Mouse (Mus musculus): ENCODE results near the gene Tbc1d19.
A peak's percentile ranks its signal among the peaks of the same experiment; 100 is the strongest.

The Tbc1d19 gene

DNA sequence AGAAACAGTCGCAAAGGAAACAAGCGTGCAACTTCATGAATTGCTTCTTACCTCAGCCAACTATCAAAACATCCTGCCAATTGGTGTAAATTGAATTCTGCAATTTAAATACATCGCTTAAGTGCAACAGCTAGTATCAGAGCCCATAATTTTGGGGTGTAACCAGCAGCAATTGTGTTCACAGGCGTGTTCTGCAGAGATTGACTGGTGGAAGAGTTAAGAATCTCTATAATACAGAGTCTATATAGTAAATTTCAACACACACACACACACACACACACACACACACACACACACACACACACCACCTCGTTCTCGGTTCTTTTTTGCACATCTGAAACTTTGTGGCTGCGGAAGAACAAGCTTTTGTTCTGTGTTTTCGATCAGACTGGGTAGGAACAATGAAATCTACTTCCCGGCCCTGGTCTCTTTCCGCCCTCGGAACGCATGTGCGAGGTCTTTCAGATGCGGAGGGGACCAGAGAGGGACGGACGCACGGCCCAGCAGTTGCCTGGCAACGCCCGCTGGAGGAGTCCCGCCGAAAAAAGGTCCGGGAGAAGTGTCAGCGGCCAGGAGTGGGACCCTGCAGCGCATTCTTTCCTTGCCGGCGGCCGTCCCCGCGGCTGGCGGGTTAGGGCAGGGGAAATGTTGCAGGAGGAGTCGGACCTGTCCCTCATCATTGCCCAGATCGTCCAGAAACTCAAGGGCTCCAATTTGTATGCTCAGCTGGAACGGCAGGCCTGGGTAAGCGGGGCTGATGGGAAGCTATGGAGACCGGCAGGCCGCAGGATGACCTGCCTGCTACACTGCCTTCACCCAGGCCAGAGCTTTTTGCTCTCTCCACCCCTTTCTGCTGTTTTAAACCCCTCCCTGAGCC lies at the start of gene Tbc1d19:
Gene Tbc1d19 (plus strand): TSS at position 492 of the 877 bp plus-strand sequence.
- DNase-seq (ENCODE audit: low spot score), result peak; percentile 59

DNA sequence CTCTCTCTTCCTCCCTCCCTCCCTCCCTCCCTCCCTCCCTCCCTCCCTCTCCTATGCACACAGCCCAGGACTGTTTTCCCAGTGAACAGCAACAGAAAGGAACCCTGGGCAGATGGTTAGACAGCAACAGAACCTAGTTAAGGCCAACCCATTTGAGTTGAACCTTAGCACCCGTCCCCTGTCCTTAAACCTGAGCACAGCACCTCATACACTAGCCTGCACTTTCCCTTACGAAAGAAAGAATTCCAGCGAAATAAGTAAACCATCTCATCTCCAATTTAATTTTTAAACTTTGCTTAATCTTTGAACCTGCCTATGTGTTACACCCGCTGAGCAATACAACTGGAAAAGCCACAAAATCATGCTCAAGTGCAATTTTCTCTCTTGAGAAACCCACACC lies 49.5 kb upstream of the Tbc1d19 start:
- no peak for DNase-seq (ENCODE audit: low spot score)

DNA sequence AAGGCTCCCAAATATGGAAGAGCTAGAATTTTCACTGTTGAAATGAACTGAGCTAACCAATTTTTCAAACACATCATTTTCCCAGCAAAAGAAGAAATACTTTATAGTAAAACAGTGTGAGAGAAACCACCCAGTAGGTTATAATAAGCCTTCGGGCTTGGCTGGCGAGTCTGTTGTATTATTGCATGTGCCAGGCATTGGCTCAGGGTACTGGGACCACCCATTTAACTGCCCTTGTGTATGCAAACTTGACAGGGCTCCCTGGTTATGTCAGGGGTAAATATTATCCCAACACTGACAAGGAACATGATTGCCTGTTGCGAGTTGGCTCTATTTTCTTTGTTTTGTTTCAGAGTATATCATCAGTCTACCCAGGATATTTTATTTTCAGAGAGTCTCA lies 48.5 kb upstream of the Tbc1d19 start:
- DNase-seq (ENCODE audit: low spot score), result no peak

DNA sequence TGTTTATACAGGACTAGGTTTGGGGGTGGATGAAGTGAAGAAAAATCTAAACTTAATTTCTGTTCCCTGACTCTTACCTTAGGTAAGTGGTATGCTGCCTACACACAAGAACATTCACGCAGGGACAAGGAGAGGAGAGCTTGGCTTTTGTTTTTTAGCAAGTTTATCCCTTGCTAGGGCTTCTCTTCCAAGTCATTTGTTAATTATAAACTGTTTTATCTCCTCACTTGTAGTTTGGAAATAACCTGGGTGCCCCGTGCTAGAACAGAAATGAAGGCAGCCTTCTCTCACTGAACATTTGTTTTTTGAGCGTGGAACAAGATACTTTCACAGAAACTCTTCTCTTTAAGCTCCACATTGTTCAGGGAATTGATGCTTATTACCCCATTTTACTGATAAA lies 48.1 kb upstream of the Tbc1d19 start:
- no peak for DNase-seq (ENCODE audit: low spot score)

DNA sequence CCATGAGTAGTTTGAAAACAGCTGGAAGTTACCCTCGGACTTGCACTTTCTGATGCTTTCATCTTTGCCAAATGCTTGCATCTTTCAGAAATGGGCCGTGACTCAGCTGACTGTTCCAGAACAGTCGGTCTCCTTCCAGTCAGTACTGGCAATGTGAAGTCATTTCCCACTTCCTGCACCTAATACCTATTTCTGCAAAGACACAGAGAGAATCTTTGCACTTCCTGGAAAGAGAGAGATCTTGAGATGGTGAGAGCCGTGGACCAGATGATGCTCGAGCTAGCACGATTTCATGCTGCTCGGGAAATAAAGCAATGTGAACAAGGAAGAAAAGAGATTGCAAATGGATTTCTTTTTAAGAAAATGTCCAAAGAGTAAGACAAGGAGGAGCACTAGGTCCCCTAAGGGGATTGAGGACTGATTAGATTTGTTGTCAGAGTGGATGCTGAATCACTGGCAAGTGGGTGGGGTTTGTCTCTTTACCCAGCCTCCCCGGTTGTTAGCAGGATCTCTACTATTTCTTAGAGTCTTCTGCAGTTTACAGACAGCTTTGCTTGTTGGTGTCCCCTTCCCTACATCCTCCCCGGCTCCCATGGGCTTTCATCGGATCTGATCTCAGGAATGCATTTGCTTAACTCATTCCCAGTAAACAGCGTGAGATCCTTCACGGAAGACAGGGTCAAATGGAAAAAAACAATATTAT lies 24.4 kb upstream of the Tbc1d19 start:
- no peak for DNase-seq (ENCODE audit: low spot score)

DNA sequence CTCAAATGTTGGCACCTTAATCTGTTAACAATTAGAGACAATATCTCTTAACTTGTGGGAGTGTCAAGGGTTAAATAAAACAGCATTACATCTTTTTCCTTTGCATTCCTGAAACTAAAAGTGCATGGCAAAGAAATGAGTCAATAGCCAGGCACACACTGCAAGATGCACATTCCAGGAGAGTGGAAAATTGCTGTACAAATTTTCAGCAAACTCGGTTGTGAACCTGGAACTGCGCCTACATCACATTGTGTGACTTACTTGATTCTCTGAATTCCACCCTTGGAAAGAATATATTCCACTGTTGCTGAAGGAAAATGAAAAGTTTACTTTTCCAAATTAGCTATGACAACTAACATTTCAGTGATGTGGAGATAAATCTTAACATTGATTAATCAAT lies 8.0 kb upstream of the Tbc1d19 start:
- DNase-seq (ENCODE audit: low spot score), result no peak

DNA sequence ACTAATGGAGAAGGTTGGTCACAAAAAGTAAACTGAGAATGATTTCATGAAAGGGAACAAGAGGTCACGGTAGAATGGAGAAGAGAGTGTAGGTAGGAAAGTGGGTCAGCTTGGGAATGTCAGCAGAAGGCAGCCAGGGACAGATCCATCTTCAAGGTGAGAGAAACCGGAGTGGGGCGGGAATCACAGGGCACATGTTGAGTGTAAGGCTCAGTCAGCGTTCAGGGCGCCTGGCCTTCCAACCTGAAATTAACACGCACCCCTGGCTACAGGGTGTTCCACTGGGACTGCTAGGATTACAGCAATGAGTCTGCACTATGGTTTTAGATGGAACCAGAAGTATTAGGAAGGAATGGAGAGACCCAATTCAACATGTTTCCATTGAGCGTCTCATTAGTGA lies 10.3 kb downstream of the Tbc1d19 start:
- no peak for DNase-seq (ENCODE audit: low spot score)

DNA sequence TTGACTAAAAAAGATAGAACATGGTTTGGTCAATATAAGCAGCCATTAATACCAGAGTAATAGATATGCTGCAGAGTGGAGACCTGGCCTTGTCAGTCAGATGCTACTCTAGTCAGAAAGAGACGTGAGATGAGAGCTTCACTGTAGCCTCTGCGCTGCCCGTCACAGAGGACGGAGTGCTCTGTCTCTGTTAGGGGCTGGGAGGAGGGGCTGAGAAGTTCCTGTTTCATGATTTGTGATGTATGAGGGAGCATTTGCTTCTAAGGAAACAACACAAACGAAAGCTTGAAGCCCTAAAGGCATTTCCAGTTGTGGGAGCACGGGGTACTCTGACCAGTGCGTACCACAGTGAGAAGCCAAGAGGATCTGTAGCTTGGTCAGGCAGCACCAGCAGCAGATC lies 16.5 kb downstream of the Tbc1d19 start:
- no peak for DNase-seq (ENCODE audit: low spot score)

DNA sequence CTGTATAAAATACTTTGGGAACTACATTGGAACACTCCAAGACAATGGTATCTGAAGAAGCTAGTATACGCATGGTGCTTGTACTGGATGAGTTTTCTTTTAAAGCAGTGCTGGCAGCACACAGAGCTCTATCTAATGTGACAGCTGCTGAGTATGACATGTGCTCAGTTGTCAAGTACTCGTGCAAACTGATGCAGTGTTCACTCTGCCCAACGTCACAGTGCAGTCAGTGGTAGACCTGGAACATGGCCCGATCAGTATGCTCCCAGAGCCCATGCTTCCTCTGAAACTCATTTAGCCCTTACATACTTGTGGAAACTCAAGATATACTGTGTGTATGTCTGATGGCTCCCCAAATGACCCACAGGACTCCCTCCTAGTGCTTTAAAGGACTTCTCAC lies 25.1 kb downstream of the Tbc1d19 start:
- no peak for DNase-seq (ENCODE audit: low spot score)

DNA sequence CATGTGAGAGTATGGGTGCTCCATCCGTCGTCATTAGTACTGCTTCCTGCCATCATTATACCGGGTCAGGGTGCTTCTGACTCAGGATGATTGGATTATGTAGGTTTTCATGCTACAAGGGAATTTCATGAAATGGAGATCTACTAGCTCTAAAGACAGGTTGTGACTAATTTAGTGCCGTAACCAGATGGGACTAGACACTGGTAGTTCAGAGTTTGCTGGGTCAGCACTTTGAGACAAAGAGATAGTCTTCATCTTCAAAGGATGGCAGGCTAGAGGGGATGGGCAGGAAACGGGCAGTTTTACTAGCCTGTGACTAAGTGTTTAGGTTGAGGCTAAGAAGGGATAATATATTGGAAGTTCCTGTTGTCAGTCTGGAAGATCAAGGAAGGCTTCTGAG lies 31.9 kb downstream of the Tbc1d19 start:
- no peak for DNase-seq (ENCODE audit: low spot score)

DNA sequence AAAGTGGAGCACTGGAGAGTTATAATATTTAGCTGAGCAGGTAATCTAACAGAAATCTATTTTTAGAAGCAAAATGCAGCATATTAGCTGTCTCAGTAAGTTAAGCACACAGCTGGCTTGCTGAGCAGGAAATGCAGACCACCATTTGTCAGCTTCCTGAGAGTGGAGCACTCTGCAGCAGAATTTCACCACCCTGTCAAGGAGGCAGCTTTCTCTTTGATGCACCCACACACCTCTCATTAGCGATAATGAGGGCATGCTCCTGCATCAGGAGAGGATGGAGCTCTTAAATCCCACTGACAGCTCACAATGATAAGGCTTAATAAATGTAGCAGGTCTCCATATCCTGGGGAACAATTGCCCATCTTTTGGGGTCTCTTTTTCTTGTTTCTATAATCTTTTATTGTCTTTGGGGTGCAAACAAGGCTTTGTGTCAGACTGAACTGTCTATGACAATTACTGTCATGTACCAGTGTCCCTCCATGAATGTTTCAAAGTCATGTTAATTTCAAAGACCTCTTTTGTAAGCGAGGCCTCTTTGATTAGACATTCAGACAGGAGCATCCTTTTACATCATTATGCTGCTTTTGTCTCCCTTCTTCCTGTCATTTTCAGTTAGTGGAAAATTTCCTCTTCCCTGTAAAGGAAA lies 39.0 kb downstream of the Tbc1d19 start:
- no peak for DNase-seq (ENCODE audit: low spot score)

DNA sequence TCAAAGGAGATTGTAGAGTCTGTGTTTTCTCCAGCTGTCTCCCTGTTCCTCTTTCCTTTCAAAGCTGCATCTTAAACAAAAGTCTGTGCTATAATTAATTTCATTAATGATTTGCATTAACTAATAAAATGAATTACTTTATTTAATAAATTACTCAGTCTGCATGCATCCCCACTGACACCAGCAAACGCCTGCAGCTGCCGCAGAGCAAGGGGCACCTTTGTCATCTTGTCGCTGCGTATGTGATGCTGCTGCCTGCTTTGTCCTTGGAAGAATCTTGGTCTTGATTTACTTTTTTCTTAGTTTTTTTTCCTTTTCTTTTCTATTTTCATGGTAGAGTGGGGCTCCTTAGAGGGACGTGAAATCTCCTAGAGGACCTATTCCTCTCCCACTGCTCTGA lies 43.2 kb downstream of the Tbc1d19 start:
- DNase-seq (ENCODE audit: low spot score), result no peak

DNA sequence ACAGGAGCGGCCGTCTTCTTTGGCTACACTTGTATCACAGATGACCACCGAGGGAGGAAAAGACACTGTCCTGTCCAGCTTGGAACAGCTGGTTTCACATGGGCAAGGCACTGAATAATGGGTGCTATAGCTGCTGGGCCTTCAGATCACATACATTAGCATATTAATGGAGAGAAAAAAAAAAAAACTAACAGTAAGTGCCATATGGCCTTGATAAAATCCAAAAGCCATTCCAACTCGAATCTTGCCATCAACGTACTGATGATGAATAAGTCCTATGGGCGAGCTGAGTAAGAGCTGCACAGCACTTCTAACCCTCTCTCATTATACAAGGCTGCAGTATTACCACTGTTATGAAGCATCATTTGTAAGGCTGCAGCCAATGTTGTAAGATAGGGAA lies 45.2 kb downstream of the Tbc1d19 start:
- no peak for DNase-seq (ENCODE audit: low spot score)

DNA sequence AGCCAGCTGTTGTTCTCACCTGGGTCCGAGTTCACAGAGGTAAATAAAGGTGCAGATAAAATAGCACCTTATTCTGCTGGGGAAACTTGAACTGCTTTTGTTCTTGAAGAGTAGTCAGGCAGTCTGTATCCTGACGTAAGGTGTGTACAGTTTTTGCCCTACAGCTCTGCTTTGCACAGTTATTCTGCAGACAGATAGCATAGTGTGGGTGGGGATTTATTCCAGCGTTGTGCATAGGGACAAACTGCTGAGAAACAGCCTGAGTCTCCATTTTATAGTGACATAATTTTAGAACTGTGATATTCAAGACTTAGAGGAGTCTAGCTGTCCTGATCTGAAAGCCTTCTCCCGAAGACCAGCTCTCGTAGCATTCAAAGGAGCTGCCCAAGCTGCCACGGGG lies 46.6 kb downstream of the Tbc1d19 start:
- no peak for DNase-seq (ENCODE audit: low spot score)

DNA sequence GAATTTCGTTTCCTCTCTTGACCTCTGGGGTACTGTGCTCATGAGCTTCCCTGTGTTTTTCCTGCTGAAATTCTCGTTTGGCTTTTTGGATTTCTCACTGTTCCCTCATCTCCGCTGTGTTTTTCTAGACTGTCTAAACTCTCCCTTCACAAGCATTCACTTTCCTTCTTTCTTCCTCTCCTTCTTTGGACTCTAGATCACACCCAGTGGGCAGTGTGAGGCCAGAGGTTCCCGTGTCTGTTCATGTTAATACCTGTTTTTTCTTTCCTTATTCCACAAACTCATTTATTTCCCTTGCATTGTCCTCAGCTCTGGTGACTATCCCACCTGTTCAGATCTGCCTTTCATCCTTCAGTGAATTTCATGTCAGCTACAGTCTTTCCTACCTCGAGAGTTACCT lies 55.7 kb downstream of the Tbc1d19 start:
- DNase-seq (ENCODE audit: low spot score), result no peak

DNA sequence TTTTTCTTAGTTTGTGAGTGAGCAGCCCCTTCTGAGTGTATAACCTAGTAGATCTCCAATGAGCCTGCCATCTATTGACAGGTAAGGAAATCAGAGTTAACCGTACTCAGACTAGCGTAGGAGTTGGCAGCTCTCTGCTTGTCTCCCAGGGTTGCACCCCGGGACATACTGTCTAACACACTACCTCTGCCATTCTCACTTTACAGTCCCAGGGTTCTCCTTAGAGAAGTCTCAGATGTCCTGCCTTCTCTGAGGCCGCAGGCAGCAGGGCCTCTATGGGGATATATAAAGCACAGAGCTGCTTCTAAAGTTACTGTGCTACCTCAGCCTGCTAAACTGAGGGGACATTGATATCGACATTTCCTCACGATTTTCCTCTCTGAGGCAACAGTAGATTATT lies 56.6 kb downstream of the Tbc1d19 start:
- DNase-seq (ENCODE audit: low spot score), result no peak

DNA sequence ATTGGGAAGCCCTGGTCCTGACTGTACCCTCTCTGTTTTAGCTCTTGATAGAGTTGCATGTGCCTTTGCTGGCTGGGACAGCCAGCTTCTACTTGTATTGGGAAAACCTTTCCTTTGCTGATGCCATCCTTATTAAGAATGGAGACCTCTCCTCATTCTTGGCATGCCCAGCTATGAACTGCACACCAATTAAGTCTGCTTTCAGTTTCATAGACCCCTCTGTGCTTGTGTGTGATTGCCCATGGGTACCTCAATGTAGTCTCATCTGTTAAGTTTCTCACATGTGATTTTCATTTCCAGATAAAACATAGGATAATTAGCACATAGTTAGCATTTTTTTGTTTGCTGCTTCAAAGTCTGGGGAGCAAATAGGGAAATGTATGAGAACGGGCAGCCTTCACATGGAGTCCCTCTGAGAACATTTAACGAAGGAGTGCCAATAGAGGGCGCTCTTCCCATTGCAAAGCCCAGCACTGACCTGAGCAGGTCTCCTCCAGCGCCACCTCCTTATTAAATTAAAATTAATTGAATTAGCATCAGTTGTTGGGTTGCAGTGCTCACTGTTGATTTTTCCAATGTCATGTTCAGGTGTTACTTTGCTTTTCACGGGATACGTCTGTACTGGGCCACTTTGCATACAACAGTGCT lies 62.4 kb downstream of the Tbc1d19 start:
- DNase-seq (ENCODE audit: low spot score), result peak; percentile 53

DNA sequence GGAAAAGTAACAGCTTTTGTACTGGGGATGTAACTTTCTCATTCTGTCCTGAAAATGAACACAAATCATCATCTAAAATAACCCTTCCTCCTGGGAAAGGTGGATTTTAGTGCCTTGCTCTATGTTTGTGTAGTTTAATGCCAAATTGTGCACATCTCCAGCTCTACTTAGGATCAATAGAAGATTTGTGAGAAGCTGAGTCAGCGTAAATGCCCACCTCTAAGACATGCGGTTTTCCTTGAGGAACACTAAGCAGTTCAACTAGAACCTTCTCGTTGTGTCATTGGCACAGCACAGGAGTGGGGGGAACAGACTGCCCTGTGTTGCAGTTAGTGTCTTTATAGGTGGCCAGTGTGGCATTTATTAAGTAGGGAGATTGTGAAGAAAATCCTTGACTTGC lies 65.6 kb downstream of the Tbc1d19 start:
- DNase-seq (ENCODE audit: low spot score), result no peak

DNA sequence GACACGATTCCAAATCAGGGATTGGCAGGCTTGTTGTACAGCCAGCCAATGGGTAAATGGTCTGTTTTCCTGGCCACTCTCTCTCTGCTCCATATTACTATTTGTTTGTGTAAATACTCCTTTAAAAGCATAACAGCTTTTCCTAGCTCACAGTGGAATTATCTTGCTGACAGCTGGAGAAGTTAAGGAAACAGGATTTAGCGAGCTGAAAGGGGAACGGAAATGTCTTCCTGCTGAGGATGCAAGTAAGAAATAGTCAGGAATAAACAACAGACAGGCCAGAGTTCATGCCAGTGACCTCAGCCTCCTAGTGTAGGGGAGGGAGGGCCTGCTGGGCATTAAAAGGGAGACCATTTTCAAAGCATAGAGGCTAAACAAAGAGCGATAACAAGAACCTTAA lies 71.3 kb downstream of the Tbc1d19 start:
- DNase-seq (ENCODE audit: low spot score), result no peak

DNA sequence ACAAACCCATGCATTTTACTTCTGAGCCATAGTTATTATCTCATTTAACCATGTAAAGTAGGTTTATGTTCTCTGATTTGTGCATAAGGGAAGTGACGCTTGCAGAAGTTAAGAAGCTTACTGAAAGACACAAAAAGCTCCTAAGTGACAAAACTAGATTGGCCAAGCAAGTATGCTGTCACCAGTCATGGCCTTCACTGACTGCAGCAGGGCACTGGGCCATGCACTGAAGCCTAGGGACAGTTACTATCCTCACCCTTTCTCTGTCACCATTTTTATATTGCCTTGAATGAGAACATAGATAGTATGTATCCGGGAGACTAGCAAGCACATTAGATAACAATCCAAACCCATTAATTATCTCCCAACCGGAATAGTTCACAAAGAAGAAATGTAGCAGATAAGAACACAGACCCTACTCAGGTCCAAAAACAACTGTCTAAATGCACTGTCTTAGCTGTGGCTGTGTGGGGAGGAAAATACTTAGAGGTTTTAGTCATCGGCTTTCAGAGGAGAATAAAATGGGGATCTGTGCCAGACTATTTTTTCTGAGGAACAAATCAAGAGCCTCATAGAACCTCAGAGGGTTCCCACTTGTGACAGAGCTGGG lies 72.1 kb downstream of the Tbc1d19 start:
- no peak for DNase-seq (ENCODE audit: low spot score)

DNA sequence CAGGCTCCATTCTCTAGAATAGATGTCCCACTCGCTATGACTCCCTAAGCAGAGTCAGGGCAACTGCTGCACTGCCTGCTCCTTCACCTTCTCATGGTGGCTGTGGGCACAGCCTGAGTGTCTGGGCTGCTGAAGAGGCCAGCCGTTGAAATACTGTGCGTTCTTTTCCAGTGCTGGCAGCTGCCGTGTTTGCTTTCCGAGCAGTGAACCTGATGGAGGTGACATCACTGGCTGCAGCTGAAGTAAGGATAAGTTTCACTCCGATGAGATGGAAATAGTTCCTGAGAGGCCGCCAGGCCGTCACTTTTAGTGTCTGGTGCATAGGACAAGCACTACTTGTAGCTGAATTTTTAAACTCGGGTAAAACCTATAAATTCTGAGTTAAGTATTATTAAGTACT lies 92.0 kb downstream of the Tbc1d19 start:
- DNase-seq (ENCODE audit: low spot score), result no peak

DNA sequence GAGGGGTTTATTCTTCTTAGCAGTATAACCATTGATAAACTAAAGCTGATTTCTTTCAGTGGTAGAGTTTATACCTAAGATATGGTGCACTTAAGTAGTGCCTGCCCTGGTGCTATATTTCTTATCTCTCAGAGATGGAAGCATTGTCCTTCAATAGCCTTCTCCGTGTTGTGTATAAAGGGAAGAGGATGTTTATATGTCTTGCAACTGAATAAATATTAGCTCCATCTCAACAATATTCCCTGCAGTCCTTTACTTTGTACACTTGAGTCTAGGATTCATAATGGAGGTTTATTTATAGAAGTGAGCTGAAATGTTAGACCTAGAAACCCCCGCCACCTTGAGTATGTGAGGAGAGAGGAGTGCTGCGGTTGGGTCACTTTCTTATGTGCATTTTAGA lies 93.4 kb downstream of the Tbc1d19 start:
- no peak for DNase-seq (ENCODE audit: low spot score)

All from layer of hippocampus, adult 9-10 months (tissue).